Mouse (Mus musculus) liver, embryonic 15.5 days (tissue): ENCODE data around the gene Wdr90. TPM values are rescaled to one million over a fixed set of nuclear protein-coding genes. Genes with fewer than 3 reads are reported as not detected.

Experiments used
- ATAC-seq: fragments of 200-750 bp; cut with Nextera tagmentation; 2 replicates; pipeline ENCODE4 v1.8.0; 2017; ENCODE audit warnings: moderate number of reproducible peaks, mild to moderate bottlenecking, moderate library complexity; ENCODE audit not compliant: insufficient read depth
- H3K27ac ChIP-seq: fragments of 300-500 bp; sonication (generic); replicated peaks from 2 replicates; pipeline ENCODE4 v1.5.1; 2015; ENCODE audit warnings: mild to moderate bottlenecking, inconsistent platforms
- H3K27me3 ChIP-seq: fragments of 300-500 bp; sonication (generic); 2 replicates; pipeline ENCODE4 v1.6.1; 2015; ENCODE audit warnings: mild to moderate bottlenecking, inconsistent platforms
- H3K36me3 ChIP-seq: fragments of 300-500 bp; sonication (generic); replicated peaks from 2 replicates; pipeline ENCODE4 v1.6.1; 2015; ENCODE audit warnings: moderate library complexity, mild to moderate bottlenecking, inconsistent platforms
- H3K4me1 ChIP-seq: fragments of 300-500 bp; sonication (generic); replicated peaks from 2 replicates; pipeline ENCODE4 v1.6.1; 2015; ENCODE audit warnings: inconsistent platforms
- H3K4me2 ChIP-seq: fragments of 300-500 bp; sonication (generic); 2 replicates; pipeline ENCODE4 v1.6.1; 2015; ENCODE audit warnings: moderate library complexity, mild to moderate bottlenecking, inconsistent platforms
- H3K4me3 ChIP-seq: fragments of 300-500 bp; sonication (generic); replicated peaks from 2 replicates; pipeline ENCODE4 v1.5.1; 2015; ENCODE audit warnings: mild to moderate bottlenecking, inconsistent platforms
- H3K9ac ChIP-seq: fragments of 300-500 bp; sonication (generic); 2 replicates; pipeline ENCODE4 v1.6.1; 2015; ENCODE audit warnings: moderate library complexity, mild to moderate bottlenecking, inconsistent platforms
- H3K9me3 ChIP-seq: fragments of 300-500 bp; sonication (generic); replicated peaks from 2 replicates; pipeline ENCODE4 v1.6.1; 2016; ENCODE audit warnings: inconsistent platforms
- WGBS: fragments of 180-500 bp; shearing (Covaris S2); methylation state at CpG from one replicate; pipeline ENCODE4 v1.1.7; 2015; ENCODE audit warnings: mixed read lengths; ENCODE audit not compliant: insufficient replicate concordance; 5-methylcytosine and 5-hydroxymethylcytosine counted together
- polyA plus RNA-seq: library from polyadenylated mRNA; unstranded; fragments of >200 nt; fragmentation: Nextera tagmentation; extraction: Ambion mirVana; gene quantifications from 2 replicates; pipeline ENCODE4 v1.2.1, GENCODE M21; 2015

Wdr90 gene
- polyA plus RNA-seq, 1 experiment from 2014 or later = 8.1 TPM

DNA sequence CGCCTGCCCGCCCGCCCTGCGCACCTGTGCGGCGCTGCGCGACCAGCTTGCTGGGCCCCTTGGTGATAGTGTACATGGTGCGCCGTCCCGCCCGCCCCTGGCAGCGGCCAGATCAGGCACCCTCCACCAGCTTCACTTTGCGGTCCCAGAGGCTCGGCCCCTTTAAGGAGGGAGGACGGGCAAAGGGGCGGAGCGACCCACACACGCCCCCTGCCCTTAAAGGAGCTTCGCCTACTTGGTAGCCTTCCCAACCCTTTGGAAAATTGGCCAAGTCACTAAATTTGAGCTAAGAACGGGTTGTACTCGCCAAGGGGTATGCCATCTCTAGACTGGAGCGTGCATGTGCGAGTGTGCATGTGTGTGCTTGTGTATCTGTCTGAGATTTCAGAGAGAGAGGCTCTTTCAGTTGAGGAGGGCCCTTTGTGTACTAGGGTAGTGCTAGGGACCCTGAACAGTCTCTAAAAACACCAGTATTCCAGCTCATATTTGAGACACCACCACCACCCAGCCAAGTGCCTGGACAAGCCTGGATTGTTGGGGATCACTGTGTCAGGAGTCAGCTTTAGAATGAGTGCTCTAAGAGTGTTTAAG lies 7.4 kb upstream of the Wdr90 start, which contains the start of gene Mcrip2:
TSS of gene Mcrip2 (minus strand) at position 164 of the 591 bp plus-strand sequence.
- Histone ChIP-seq H3K4me2 (peak within 1 kb of the TSS; percentile 88), H3K4me3 (peak within 1 kb of the TSS; percentile 69), H3K36me3 (peaks cover 16% of the 10 kb centered on the region), H3K27ac (peak within 1 kb of the TSS; percentile 77), H3K27me3 (no peaks in the 10 kb centered on the region), H3K9me3 (no peaks in the 10 kb centered on the region), H3K9ac (peak within 1 kb of the TSS; percentile 66), H3K4me1 (peaks cover 32% of the 10 kb centered on the region)
- 0% methylated on average over 24 of the region's 24 CpGs for WGBS
- ATAC-seq = peak; percentile 68

DNA sequence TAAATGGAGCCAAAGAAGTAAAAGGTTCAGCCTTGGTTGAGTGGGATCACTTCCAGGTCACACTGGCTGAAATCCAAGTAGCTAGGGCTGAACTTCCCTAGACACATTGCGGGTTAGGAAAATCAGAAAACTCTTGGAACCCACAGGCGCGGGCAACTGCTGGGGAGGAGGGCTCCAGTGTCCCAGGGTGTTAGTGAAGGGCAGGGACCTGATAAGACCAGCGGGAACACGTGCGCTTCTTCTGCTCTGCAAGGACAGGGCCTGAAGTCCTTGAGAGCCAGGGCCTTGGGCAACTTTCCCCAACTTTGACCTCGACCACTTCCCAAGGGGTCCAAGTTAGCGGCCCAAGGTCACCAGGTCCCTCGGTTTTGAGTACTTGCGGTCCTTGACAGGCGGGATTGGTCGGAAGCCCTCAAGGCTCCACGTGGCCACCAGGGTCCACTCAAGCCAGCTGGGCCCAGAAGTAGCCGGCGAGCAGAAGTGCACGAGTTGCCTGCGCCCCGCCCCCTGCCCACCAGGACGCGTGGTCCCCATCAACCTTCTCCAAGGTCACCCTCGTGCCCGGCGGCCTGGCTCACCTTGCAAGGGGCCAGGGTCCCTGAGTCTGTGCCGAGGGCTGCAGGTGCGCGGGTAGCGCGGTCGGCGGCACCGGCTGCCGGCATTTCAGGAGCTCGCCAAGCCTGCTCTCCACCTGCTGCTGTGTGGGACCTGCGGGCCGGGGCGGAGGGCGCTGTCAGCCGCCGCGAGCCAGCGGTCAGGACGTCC lies 6.7 kb upstream of the Wdr90 start:
- H3K4me1 ChIP-seq = peaks cover 32% of the 10 kb centered on the region
- H3K4me3 ChIP-seq = peak overlapping the region; percentile 69
- H3K36me3 ChIP-seq = peaks cover 20% of the 10 kb centered on the region
- no peaks in the 10 kb centered on the region for H3K27me3 ChIP-seq
- peak overlapping the region; percentile 77 for H3K27ac ChIP-seq
- ATAC-seq = peak; percentile 53
- H3K9me3 ChIP-seq = no peaks in the 10 kb centered on the region
- peak overlapping the region; percentile 88 for H3K4me2 ChIP-seq
- H3K9ac ChIP-seq = peak overlapping the region; percentile 66
- WGBS = under 1% methylated on average over 42 of the region's 42 CpGs

DNA sequence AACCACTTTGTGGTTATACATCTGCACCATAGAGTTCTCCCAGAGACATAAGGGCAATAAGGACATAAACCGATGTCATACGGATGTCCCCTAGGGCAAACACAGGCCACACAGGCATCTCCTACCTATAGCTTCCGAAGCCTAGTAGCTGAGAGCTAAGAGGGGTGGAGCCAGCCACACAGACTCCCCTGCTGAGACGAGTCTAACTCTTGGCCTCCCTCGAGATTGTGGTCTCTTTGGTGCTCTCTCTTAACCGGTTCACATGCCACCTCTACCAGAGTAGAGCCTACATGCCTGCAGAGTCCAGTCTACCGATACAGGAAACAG lies 6.2 kb upstream of the Wdr90 start:
- Histone ChIP-seq H3K9me3 (no peaks in the 10 kb centered on the region), H3K4me2 (peak overlapping the region; percentile 88), H3K36me3 (peaks cover 20% of the 10 kb centered on the region), H3K9ac (peak overlapping the region; percentile 66), H3K27me3 (no peaks in the 10 kb centered on the region), H3K4me3 (peak overlapping the region; percentile 69), H3K4me1 (peaks cover 34% of the 10 kb centered on the region), H3K27ac (peak overlapping the region; percentile 77)
- WGBS = 4% methylated on average over 7 of the region's 7 CpGs
- peak; percentile 33 for ATAC-seq

DNA sequence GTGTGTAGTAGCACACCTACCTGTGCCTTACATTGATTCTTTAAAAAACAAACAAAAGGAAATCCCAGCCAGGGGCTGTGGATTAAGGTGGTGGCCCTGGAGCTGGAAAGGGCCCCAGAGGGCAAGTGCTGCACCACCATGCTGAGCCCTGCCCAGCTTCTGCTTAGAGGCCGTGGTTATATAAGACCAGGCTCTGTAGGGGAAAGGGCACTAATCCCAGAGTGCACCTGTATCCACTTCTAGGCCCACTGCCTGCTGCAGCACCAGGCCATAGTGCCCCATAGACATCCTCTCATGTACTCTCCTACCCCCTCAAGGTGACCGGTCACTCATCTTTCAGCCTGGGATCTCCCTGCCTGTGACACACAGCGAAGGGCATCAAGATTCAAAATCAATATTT lies 4.9 kb upstream of the Wdr90 start:
- Histone ChIP-seq H3K9ac (no peak overlapping the region), H3K4me2 (peak overlapping the region; percentile 88; the same call in 1 of the 2 replicates)

DNA sequence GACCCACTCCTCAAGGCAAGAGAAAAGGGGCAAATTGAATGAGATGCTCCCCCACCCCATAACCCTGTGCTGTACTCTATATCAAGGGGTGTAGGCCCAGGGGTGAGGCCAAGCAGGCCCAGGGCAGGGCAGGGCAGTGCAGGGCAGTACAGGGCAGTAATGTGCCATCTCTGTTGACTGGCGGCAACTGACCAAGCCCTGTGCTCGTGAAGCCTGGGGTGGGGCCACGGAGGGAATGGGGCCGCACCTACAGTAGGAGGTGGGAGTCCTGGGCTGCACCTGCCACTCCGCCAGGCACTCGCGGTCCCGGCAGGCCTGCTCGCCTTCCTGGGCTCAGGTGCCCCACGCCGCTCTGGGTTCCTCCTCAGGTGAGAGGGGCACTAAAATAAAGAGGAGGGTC lies 4.0 kb upstream of the Wdr90 start:
- no peak for ATAC-seq
- Histone ChIP-seq H3K4me1 (peaks cover 54% of the 10 kb centered on the region), H3K27ac (no peak overlapping the region), H3K4me2 (no peak overlapping the region), H3K27me3 (no peaks in the 10 kb centered on the region), H3K4me3 (no peak overlapping the region), H3K9me3 (no peaks in the 10 kb centered on the region), H3K36me3 (peaks cover 20% of the 10 kb centered on the region), H3K9ac (no peak overlapping the region)
- WGBS = 81% methylated on average over 11 of the region's 11 CpGs

More for the DNA sequence above, 4.9 kb upstream of the Wdr90 start:
- Histone ChIP-seq H3K4me1 (peaks cover 46% of the 10 kb centered on the region), H3K9me3 (no peaks in the 10 kb centered on the region), H3K27me3 (no peaks in the 10 kb centered on the region), H3K4me3 (no peak overlapping the region), H3K36me3 (peaks cover 20% of the 10 kb centered on the region), H3K27ac (no peak overlapping the region)
- no peak for ATAC-seq
- 69% methylated on average over 3 of the region's 3 CpGs for WGBS

DNA sequence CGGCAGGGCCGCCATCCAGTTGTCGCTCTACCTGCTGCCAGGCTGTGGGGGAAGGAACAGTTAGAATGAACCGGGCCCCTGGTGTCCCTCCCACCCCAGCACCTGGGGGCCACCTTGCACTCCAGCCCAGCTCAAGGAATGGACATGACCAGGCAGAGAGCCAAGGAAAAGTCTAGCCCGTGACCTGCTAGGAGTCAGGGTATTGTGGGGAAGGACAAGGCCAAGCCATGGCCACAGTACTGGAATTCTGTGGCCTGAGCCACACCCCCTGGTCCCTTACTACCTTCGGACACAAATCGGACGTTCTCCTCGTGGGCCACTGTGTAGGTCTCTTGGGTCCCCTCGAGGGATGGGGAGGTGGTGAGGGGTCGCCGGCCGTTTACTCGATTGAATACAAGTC lies 3.0 kb upstream of the Wdr90 start:
- Histone ChIP-seq H3K4me1 (peaks cover 63% of the 10 kb centered on the region), H3K4me3 (no peak overlapping the region), H3K27me3 (no peaks in the 10 kb centered on the region), H3K4me2 (no peak overlapping the region), H3K9me3 (no peaks in the 10 kb centered on the region), H3K36me3 (peaks cover 20% of the 10 kb centered on the region), H3K9ac (no peak overlapping the region), H3K27ac (no peak overlapping the region)
- no peak for ATAC-seq
- 85% methylated on average over 14 of the region's 14 CpGs for WGBS

DNA sequence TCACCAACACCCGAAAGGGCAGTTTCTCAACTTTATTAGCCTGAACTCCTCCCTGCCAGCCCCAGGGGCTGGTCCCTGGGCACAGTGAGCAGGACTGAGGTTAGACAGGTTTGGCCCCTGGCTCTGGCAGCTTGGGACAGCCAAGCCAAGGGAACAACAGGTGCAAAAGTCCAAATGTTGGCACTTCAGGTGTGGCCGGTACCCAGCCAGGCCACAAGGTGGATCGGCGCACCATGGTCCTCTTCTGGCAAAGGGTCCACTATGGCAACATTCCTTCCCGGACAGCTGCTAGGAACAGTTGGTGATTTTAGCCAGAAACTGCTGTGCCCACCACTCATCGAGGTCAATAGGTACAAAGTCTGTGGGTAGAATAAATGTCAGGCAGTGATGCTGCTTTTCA lies 2.4 kb upstream of the Wdr90 start:
- Histone ChIP-seq H3K4me1 (peaks cover 59% of the 10 kb centered on the region), H3K27me3 (no peaks in the 10 kb centered on the region), H3K27ac (no peak overlapping the region), H3K9me3 (no peaks in the 10 kb centered on the region), H3K36me3 (peaks cover 20% of the 10 kb centered on the region), H3K4me3 (no peak overlapping the region), H3K4me2 (no peak overlapping the region), H3K9ac (no peak overlapping the region)
- 79% methylated on average over 6 of the region's 6 CpGs for WGBS
- no peak for ATAC-seq

DNA sequence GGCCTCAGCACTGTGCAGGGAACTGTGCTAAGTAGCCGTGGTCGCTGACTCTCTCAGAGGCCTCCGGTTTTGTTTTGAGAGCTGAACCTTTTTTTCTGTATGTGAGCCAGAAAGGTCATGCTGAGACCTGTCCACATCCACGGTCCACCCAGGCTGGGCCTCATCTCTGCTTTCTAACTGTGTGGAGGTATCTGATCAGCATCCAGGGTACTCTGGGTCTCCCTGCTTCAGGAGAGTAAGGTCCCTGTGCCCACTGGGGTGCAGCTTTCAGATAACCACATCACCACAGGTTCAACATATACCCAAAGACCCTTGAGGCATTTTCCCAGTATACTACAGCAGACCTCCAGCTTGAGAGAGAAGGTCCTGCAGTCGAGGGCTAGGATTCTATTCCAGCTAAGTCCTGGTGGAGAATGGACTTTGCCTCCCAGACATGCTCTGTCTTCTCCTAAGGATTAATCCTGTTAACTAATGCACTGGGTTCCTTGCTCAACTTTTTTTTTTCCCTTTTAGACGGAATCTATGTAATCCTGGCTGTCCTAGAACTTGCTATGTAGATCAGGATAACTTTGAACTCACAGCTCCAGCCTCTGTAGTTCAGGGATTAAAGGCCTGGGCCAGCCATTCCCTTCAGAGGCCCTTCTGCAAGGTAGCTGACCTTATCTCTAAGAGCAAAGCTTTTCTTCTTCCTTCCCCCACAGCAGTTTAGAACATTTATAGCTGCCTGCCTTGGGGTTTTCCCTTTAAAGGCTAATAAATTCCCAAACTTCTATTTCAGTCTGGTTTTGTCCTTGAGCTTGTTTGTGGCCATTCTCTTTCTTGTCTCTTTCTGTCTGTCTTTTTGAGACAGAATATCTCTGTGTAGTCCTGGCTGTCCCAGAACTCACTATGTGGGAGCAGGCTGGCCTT lies 657 bp upstream of the Wdr90 start:
- Histone ChIP-seq H3K27me3 (no peaks in the 10 kb centered on the region), H3K9me3 (no peaks in the 10 kb centered on the region), H3K4me1 (peaks cover 48% of the 10 kb centered on the region), H3K36me3 (peaks cover 20% of the 10 kb centered on the region), H3K4me3 (peak overlapping the region; percentile 80), H3K27ac (peak overlapping the region; percentile 68), H3K4me2 (peak overlapping the region; percentile 98), H3K9ac (peak overlapping the region; percentile 75)
- peak; percentile 12; the same call in 1 of the 2 replicates for ATAC-seq
- WGBS = 7% methylated on average over 6 of the region's 6 CpGs

DNA sequence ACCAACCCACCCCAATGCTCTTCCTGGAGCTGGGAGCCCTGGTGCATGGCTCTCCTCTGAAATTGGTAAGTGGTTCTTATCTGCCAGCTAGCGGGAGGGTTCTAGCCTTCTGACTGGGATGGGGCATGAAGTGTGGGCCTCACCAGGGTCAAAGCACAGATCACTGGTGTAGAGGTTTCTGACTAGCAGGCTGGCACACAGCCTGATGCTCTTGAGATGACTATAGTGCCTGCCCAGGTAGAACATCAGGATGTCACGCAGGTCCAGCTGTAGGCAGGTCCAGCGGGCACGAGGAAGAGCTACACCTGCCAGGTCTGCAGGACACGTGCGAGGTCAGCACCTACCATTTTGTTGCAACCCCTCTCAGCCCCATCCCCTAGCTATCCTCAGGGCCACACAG lies 1.1 kb downstream of the Wdr90 start:
- H3K4me3 ChIP-seq = peak overlapping the region; percentile 80
- H3K36me3 ChIP-seq = peaks cover 22% of the 10 kb centered on the region
- ATAC-seq = no peak
- H3K27ac ChIP-seq = no peak overlapping the region
- H3K4me2 ChIP-seq = peak overlapping the region; percentile 98
- peaks cover 36% of the 10 kb centered on the region for H3K4me1 ChIP-seq
- H3K27me3 ChIP-seq = no peaks in the 10 kb centered on the region
- no peaks in the 10 kb centered on the region for H3K9me3 ChIP-seq
- WGBS = 80% methylated on average over 6 of the region's 6 CpGs
- H3K9ac ChIP-seq = peak overlapping the region; percentile 75; the same call in 1 of the 2 replicates

DNA sequence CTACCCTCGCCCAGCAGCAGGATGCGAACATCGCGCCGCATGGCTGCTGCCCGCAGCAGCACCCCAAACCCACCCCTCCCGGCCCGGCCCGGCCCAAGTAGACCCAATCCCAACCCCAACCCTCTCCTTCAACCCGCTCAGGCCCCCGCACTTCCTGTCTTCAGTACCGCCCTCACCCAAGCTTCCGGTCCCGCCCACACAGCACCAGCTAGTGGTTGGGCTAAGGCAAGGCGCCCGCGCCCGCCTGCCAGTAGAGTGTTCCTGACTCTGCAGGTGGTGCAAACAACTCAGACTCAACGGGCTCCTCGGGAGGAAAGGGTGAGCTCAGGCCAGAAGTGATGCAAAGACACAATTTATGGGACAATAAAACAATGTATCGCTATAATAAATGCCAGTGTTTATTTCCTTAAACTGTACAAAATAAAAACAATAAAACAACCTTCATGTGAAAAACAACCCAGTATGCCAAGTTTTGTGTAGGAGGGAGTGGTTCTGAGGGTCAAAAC lies 16.9 kb downstream of the Wdr90 start, which contains the start of gene Rhot2:
TSS of gene Rhot2 (minus strand) at position 456 of the 506 bp plus-strand sequence.
- WGBS = 1% methylated on average over 21 of the region's 21 CpGs
- Histone ChIP-seq H3K4me3 (peak within 1 kb of the TSS; percentile 93), H3K9ac (peak within 1 kb of the TSS; percentile 85), H3K9me3 (no peaks in the 10 kb centered on the region), H3K4me1 (peaks cover 47% of the 10 kb centered on the region), H3K27me3 (no peaks in the 10 kb centered on the region), H3K27ac (peak within 1 kb of the TSS; percentile 90), H3K36me3 (peaks cover 66% of the 10 kb centered on the region), H3K4me2 (peak within 1 kb of the TSS; percentile 88)
- peak; percentile 89 for ATAC-seq
